Mouse (Mus musculus) brain, adult 2 months (tissue): ENCODE measurements at regions not wholly inside any gene's neighbourhood (a gene's known extent, or its start where the extent isn't known, plus 50 kb on each side); places are given as distances from the start of the nearest gene placed in this dataset.

ENCODE experiments used
- DNase-seq: peaks from one replicate; pipeline ENCODE4 v3.0.0; 2011; ENCODE audit warnings: low read depth, low spot score

DNA sequence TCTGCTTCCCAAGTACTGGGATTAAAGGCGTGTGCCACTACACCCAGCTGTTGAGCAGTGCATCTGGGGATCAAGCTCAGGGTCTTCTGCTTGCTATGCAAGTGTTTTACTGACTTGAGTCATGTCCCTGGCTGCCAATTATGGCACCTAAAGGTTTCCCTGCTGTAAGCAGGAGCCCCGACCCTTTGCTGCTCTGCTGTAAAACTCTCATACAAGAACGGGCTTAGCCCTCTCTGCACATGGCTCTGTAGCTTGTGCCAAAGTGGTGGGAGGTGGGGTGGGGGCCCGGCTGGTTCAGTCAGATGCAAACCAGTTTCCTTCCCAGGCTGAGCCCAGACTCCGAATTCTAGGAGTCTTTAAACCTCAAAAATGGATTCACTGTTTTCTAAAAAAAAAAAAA lies 281.6 kb upstream of the Tbx3 start:
- no peak for DNase-seq

DNA sequence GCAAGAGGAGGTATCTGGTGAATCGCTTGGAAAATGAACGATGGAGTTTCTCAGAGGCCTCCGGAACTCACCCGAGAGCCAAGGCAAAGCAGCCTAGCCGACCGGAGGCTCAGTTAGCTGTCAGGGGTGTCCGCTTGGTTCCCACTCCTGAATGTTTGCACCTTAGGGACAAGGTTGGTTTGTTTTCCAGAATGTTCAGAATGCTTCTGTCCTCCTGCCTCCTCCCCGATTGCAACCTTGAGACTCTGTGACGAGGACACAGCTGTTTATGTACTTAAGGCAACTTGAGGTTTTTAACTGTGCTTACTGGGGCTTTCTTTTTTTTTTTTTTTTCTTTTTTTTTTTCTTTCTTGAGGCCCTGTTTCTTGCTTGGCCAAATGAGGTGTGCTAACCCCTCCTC lies 281.1 kb upstream of the Tbx3 start:
- DNase-seq = peak; percentile 10

DNA sequence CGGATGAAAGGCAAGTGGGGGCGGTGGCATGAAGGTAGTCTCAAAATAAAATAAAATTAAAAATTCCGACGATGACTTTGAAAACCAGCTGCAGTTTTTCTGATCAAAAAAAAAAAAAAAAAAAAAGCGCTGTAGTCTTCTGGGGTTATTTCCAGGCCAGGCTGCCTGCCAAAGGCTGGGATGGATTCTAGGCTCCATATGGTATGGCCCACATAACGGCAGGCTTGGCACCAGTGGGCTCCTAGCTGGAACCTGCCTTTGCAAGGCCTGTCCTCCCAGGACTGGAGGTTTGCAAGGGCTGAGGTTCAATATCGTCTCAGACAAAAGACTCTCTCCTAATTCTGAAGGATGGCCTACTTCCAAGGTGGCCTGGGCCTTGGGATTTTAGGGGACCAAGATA lies 280.6 kb upstream of the Tbx3 start:
- peak; percentile 91 for DNase-seq

DNA sequence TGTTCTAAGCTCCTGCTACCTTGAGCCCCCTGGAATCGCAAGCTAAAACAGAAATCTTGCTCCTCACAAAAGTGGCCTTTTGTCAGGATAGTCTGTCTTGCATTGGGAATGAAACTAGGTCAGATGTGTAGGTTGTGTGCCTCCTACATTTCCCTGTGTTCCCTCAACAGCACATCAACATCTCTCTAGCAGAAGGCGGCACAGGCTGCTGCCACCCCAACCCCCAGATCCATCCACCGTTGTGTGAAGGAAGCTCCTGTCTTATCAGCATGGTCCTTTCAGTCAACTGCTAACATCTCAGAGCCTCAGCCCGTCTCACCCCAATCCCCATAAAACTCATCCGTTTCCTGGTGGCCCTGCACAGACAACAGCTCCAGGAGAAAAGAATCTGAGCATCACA lies 272.0 kb upstream of the Tbx3 start:
- DNase-seq = peak; percentile 33

DNA sequence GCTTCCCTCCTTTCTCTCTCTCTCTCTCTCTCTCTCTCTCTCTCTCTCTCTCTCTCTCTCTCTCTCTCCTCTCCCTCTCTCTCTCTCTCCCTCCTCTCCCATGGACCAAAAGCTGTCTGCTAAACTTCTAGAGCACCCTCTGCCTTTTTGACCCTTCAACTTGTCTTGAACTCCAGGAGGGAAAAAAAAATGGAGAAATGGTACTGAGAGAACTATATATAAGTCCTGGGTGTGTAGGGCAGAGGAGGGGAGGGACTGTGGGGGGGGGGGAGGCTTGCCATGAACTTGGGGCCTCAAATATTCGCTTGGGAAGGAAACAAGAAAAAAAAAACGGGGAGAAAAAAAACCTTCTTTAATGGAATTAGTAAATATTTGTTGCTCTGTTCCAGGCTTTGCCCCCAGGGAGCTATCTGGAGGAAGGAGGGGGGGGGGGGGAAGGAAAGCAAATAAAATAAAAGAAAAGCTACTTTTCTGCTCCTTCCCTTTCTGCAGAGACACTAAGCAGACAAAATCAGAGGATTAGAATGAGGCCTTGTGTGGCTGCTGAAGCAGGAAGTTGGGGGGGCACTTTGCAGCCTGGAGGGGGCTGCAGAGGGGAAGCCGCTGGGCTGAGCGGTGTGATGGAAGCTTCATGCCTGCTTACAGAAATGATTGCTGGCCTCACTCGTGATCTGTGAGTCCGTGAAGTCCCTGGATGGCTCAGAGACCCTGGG lies 270.1 kb upstream of the Tbx3 start:
- no peak for DNase-seq

DNA sequence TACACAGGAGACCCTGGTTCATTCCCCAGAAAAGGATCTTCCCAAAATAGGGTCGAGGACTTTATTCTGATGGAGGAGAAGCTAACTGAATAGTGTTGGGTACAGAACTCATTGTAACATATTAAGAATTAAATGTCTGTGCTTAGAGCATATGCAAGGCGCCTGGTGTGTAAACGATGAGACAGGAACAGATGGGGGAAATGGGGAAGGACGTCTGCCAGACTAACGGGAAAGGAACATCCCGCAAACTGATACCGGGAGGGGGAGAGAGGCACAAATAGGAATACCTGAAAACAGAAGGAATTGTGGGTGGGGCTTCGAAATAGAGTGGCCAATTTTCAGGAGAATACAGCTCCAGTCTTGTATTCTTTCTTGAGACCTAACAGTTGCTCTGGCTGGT lies 268.6 kb upstream of the Tbx3 start:
- DNase-seq = peak; percentile 44

DNA sequence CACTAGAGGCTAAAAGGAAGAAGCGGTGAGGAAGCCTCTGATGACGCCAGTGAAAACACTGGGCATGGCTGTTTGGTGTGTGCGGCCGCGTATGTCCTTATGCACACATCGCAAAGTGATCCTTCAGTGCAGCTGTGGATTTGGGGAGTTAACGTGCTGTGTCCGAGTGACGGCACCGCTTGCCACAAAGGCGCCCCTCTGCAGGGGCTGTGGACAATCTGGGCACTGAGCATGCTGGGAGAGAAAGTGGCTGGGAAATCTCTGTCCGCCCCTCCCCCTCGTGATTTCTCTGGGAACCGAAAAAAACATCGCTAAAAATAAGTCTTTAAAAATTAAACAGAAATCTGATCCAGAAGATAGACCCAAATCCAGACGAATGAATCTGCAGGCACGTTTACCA lies 267.8 kb upstream of the Tbx3 start:
- DNase-seq = peak; percentile 3

DNA sequence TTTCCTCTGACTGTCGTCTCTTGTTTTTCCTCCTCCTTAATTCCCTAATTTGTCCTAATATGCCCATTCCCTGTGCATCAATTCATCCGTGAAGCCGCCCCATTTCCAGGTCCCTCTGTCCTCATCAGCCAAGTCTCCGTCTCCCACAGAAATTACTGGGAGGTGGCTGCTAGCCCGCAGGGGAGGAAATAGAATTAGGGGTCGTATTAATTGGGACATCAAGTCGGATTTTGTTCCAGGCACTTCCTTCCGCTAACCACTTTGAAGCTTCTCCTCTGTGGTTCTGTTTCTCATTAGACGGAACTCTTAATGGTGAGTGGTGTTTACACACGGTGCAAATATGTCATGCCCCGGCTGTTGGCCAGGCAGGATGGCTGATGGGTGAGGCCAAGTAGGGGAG lies 259.5 kb upstream of the Tbx3 start:
- DNase-seq = no peak

DNA sequence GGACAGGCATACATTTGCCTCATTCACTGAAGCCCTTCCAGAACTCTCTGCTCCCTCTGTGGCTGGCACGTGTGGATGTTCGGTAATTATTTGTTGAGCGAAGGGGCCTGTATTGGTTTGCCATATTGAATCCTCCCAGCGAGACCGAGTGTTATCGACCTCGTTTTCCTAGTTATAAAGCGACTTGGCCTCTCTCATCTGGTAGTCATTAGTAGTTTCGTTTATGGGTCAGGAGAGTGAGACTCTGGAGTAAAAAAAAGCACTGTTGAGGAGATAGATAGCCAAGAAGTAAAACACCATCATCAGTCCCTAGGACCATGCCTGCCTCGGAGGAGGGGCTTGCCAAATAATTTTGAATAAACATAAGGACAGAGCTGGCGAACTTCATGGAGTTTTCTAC lies 254.6 kb upstream of the Tbx3 start:
- no peak for DNase-seq

DNA sequence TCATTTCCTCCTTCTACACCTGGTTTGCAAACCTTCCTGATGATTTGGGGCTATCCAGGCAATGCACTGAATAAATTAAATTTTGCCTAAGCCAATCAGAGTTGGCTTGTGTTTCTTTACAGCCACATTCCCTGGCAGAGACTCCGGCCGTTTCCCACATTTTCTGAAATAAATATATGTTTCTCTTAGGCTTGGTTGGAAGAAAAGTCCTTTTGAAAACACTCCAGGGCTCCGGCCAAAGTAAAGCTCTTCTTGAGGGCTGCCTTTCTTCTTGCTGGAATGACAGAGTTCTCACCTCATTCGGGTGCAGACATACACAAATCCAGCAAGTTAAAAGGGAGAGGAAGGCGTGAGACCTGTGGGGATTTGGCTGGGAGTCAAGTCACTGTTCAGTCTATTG lies 252.0 kb upstream of the Tbx3 start:
- no peak for DNase-seq

DNA sequence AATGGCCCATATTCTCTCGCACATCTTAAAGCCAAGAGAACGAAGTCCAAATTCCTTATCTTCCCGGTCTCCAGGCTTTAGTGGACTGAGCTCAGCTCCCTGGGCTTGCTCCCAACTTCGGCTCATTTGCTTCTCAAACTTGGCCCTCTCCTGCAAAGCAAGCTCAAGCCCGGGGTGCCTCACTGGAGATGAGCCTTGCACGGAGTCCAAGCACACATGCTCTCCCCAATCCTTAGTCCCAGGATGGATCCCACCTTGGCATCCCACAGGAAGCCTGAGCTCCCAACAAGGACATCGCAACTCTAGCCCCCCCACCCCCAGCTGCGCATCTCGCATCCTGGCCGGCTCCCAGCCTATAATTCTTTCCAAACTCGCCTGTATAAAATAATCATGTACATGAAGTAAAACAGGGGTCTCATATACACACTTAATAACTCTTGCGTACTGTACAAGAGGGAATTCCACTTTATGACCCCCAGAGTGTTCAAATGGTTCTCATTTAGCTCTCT lies 242.9 kb upstream of the Tbx3 start:
- no peak for DNase-seq

DNA sequence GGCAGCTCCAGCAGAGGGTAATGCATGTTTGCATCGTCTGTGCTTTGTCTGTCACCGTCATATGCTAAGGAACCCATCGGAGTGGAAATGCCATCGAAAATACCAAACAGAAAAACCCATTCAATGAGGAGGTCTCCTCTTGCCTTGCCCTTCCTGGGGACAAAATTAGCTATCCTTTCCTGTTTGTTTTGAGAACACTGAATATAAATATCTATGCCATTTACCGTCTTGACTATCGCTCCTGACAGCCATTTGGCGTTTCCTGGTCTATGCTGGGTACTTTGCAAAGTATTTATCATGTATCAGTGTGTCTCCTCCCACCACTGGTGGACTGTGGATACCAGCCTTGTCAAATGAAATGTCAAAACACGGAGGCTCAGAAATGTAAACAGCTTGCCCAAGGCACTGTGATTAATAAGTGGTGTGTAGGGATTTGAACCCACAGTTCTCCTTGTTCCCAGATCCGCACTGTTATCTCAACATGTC lies 239.2 kb upstream of the Tbx3 start:
- DNase-seq = no peak

DNA sequence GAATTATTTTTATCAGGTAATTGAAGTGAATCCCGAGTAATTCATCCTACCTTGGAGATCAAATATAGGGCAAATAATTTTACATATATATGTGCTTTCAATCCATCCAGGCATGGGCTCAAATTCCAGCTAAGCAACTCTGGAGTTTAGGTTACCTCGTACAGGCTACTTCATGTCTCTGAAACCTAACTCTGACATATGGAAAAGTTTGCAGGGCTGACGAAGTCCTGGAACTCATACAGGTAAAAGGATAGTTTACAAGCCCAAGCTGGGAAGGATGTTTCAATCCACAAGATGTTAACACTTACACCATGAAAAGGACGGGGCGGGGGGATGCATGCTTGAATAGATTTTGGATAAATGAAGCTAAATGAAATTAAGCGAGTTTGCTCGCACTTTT lies 235.9 kb upstream of the Tbx3 start:
- no peak for DNase-seq

DNA sequence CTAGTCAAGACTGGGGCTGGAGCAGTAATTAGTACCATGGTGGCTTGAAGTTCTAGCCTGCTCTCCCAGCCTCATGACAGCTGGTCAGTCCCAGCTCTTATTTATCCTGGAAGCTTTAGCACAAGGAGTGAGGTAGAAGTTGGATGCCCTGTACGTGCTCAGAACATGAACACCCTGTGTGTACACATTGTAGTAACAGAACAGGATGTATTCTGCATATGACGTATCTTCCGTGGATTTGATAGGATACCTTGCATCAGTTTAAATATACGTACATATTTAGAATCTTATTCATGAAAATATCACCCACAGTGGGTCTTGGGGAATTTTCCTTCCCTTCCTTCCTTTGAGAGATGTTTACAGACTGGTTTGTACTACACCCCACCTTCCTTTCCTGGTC lies 222.0 kb upstream of the Tbx3 start:
- no peak for DNase-seq

DNA sequence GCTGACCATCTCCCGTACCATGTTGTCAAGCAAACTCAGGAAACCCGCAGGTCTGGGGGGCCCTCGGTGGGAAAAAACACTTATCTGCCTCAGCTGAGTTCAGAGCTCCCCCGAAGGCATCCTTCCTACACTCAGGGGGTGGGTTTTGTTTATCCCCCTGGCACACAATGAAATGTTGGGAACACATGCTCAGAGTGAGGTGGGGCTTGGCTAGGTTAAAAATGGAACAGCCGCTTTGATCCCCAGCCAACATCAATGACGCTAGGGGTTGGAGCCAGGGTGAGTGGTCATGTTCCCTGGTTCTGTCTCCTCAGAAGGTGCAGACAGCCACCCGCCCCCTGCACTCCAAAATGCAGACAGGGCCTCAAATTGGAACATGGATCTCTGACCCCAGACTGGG lies 221.3 kb upstream of the Tbx3 start:
- DNase-seq = no peak

DNA sequence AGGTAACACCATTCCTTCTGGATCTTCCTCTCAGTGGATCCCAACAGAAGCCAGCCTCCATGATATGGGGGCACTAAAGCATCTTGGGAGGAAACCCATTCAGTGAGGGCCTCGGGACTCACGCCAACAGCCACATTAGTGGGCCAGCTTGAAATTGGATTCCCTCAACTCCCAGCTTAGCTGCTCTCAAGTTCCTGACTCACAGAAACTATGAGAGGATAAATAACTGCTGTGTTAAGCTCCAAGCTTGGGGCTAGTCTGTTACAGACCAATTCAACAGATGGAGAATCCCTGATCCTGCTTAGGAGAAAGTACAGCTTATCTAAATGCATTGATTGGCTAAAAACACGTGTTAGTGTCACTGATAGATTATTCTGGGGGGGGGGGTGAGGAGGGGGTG lies 210.7 kb upstream of the Tbx3 start:
- no peak for DNase-seq

DNA sequence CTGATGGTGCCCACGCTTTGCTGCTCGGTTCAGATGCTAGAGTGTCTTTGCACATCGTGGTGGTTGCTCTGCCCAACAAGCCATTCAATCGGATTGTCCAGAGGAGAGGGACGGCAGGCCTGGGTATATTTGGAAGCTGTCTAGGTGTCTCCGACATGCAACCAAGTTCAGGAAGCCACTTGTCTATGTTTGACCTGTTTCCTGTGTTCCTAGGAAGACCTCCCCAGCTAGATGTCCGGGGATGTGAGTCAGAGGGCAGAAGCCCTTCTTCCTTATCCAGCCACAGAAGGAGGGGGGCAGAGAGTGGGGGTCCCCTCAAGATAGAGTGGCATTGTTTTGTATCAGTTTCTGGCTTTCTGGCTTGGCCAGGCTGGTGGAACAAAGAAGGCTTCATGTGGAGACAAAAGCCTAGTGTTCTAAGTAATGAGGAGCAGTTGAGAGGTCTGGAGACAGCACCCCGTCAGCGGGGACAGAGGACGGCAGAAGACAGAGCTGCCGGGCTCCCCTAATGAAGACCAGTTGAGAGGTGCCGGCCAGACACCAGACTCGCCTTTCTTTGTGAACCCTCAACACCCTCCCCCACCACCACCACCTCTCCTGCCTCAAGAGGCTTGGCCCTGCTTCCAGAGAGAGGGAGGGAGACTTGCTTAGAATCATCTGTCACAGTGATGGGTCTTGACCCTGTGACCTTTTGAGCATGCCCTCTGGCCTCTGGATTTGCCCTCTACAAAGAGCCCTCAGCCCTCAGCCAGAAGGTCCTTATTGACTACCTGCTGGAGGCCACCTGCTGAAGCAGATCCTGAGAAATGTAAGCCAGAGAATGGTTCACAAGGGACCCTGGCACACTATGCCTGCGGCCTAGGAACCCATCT lies 207.6 kb upstream of the Tbx3 start:
- DNase-seq = peak; percentile 44

DNA sequence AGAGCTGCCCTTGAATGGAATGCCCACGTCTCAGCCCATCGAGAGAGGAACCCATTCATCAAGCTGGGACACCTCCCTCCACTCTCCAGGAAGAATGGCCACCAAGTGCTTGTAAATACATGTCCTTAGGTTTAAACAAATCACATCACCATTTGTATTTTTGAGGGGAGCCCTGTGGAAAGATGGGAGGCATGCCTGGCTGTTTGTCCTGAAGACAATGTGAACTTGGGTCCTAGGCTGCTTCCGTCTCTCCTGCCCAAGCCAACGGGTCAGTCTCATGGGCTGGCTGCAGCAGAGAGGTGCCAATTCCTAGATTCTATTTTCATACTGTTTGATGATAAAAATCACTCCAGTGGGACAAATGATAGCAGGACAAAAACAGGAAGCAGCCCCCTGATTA lies 205.9 kb upstream of the Tbx3 start:
- no peak for DNase-seq

DNA sequence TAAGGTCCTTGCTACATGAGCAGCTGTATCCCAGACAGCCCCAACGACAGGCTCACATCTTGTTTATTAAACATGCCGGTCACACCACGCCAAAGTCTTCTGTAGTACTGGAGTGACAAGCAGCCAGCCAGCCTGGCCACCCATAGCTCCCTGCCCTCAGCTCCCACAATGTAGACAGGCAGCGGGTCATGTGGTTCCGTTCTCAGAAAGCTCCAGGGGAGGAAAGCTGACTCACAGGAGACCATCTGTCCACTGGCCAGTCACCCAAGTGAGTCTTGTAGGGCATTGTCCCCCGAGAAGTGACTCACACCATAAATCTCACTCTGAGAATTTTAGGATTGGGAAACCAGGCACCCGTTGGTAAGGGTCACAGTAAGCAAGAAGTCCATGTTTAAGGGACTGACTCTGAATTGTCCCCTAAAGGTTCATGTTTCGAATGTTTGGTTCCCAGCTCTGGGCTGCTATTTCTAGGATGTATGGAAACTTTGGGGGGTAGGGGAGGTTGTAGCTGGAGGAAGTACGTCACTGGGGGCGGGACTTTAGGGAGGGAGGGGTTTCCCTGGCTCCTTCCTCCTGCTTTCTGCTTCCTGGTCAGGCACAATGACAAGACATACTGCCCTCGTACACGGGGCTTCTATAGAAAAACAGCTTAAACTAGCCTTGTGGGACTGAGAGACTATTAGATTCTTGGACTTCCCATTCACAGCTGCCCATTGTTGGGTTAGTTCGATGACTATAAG lies 203.0 kb upstream of the Tbx3 start:
- peak; percentile 54 for DNase-seq

DNA sequence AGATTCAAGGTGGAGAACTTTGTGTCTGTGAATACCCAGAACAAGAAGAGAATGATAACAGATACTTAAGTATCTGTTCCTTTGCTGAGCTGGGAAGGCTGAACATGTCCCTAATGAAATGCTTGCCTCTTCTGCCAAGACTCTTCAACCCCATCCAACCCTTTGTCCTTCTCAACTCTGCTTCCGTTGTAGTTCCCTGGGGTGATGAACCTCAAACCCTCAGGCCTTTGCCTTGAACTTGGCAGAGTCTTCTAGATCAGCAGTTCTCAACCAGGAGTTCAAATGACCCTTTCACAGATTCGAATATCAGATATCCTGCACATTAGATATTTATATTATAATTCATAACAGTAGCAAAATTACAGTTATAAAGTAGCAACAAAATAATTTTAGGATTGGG lies 192.5 kb upstream of the Tbx3 start:
- no peak for DNase-seq

DNA sequence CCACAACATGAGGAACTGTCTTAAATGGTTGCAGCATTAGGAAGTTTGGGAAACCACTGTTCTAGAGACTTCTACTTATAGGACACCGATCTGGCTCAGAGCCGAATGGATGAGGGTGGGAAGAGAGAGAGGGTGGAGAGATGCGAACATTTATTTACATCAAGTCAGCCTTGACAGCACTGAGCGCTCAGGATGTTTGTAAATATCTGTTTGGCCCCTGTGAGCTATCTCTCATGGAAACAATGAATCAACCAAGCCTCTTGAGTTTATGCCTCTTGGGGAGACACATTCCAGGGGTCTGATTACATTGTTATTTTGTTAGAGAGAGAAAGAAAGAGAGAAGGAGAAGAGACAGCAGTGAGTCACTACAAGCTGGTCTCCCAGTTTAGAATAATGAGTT lies 192.1 kb upstream of the Tbx3 start:
- DNase-seq = peak; percentile 41
